Mouse (Mus musculus) cerebellum, adult 9-10 months (tissue): ENCODE data around the gene Mindy1.

Source experiments
- DNase-seq: peaks from one replicate; pipeline ENCODE4 v3.0.0; 2022

Gene Mindy1

DNA sequence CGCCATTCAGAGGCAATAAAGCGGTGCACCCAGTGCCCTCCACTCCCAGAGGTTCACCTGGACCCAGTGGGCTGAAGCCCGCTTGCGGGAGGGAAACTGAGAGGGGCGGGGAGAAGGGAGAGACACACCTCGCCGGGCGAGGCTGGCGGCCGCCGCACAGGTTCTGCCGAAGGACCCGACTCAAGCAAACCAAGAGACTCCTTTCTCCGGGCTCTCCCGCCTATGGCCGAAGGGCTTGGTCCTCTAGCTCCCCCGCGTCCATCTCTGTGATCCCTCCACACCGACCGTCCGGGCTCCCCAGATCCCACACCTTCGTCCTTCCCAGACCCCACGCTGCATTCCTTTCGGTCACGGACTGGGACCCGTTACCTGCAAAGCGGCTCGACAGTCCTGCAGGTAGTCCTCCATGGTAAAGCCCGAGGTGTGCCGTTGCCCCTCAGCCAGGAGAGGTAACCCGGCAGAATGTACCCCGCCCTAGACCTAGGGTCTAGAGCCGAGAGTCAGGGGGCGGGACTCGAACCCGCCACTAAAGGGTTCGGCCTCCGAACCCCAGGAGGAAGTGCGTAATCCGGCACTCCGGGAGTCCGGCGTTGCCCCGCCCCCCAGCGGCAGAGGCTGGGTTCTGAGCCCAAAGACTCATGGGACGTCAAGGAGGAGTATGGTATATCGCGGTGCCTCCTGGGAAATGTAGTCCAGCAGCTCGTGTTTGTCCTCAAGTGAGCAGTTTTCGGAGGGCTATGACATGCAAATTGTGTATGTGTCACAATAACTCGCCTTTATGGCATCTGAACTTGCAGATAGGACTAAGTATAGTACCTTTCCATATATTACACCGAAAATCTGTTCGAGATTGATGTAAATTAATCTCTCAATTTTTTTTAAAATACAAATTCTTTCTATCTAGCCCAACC, at the start of gene Mindy1, which contains the start of gene Prune1:
Gene Mindy1 (plus strand): TSS at position 130 of the 911 bp plus-strand sequence.
Gene Prune1 (minus strand): TSS at position 861 of the 911 bp plus-strand sequence.
- peak; percentile 99 for DNase-seq

- no peak for DNase-seq
Observed at GRCm38 (mm10) chr3:95232771-95233170, 48.4 kb upstream of the Mindy1 start.

DNA sequence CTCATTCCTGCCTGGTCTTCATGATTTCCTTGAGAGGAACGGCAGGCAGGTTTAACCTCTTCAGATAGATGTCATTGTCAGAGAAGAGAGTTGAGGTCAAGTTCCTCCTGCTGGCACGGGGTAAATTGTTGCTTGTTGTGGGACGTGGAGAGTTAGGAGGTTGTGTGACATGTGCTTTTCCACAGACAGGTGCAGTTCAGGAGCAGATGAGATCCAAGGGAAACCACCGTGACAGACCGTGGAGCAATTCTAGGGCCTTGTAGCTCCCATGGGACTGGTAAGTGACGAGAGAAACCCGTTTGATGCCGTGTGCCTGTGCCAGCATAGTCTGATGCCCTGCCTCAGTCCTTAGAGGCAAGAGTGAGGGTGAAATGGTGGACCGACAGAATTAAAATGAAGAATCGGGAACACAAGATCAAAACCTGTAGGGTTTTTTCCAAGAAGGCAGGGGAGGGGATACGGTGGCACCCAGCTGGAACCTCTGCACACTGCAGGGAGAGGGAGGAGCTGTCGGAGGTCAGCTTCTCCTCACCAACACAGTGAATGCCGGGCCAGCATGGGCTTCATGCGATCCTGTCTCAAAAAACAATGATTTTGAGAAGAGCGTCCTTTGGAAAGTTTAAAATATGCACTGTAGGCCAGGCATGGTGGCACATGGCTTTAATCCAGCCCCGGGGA, 47.7 kb upstream of the Mindy1 start:
- no peak for DNase-seq

GRCm38 (mm10) chr3:95235386-95236301, 45.5 kb upstream of the Mindy1 start:
- no peak for DNase-seq

DNA sequence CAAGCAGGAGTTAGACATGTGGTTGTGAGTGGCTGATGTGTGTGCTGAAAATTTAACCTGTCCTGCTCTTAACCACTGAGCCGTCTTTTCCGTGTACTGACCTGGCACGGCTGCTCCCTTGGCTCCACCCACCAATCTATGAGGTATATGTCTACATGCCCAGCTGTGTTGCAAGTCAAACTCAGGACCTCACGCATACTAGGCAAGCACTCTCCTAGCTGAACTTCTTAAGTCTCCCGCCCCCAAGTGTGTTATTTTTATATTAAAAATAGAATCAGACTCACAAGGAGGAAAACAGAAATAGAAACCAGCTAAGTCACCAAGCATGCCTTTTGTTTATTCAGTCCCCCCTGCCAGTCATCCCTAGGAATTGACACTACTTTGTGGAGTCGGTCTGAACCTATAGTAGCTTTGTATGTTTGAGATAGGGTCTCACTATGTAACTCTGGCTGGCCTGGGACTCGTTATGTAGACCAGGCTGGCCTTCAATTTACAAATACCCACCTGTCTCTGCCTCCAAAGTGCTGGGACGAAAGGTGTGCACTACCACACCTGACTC, 43.5 kb upstream of the Mindy1 start:
- DNase-seq = no peak

- no peak for DNase-seq
Observed at GRCm38 (mm10) chr3:95239022-95239421, 42.1 kb upstream of the Mindy1 start.

DNA sequence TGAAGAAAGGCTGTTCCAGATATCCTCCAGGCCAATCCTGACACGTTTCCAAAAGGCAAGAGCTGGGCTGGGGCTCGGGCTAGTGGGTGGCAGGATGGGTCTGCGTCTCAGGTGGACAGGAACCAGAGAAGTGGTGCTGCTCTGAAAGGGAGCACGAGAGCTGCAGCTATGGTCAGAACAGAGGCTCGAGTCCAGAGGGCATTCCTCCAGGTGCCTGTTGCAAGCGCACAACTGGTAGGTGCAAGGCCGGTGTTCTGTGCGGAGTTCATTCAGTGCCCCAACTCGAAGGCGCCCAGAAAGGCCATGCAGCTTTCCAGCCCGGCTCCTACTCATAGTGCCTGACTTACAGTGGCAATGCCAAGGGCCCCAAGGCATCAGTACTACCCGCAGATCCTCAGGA, 41.2 kb upstream of the Mindy1 start:
- no peak for DNase-seq

DNA sequence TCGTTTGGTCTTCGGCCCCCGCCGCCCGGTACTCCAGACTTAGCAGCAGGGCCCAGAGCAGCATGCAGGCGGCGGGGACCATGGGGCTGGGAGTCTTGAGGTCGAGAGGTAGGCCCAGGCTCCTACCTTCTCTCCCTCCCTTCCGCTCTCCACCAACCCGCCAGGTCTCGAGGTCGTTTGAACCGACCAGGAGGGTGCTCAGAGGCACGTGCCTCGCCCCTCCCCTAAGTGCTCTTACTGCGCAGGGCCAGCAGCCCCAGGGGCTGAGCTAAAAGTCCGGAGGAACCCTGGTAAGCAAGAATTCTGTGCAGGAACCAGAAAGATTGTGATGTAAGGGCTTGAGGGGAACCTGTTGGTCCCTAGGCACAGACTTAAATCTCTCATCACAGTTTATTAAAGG, 40.2 kb upstream of the Mindy1 start:
- DNase-seq = no peak

GRCm38 (mm10) chr3:95241498-95241897, 39.6 kb upstream of the Mindy1 start, which contains the start of gene Gm128:
TSS of gene Gm128 (minus strand) at chr3:95241598.
- no peak for DNase-seq

GRCm38 (mm10) chr3:95243086-95243485, 38.1 kb upstream of the Mindy1 start:
- DNase-seq = no peak

GRCm38 (mm10) chr3:95246465-95247231, 34.5 kb upstream of the Mindy1 start:
- DNase-seq = no peak

- no peak for DNase-seq
Observed at GRCm38 (mm10) chr3:95247660-95248336, 33.3 kb upstream of the Mindy1 start.

GRCm38 (mm10) chr3:95250361-95250760, 30.8 kb upstream of the Mindy1 start:
- peak; percentile 94 for DNase-seq

DNA sequence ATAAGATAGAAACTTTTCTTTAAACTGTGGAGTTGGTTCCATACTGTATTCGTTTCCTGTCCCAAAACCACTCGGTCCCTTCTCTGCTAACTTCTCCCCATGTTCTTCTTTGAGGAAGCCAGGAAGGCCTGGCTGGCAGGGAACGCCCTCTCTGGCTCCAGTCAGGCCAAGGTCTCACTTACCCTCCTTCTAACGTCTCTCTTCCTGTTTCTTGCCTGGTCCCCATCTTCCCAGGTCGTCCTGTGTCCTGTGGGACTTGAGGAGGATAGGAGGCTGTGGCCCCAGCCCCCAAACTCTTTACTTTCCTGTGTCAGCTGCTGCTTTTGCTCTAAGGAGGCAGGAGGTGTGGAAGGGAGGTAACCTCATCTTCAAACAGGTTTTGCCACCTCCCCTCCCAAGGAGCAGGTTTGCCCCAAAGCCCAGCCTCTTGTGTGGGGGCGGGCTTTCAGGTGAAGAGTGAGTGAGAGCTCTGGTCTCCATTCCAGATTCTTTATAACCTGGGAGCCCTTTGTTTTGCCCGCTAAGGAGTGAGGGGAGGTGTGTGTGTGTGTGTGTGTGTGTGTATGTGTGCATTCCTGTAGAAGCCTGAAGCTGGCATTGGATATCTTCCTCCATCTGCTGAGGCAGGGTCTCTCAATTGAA, 30.2 kb upstream of the Mindy1 start, which contains the start of gene Bnipl:
Gene Bnipl (minus strand): TSS at position 411 of the 642 bp plus-strand sequence.
- no peak for DNase-seq

DNA sequence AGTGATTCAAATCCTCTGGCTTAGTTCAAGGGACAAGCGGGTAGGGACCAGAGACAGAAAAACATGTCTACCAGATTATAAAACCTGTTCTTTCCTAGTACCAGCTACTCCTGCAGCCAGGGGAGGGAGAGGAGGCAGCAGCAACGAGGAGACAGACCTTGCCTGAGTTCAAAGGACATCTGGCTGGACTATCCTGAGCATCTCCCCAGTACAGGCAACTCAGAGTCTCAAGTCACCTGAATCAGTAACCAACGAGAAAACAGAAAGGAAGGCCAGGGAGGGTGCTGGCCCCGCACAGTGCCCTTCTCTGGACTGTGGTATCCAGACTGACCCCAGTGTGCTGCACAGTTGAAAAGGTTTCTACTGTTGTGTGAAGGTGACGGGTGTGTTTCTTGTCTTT, 24.2 kb upstream of the Mindy1 start:
- no peak for DNase-seq

DNA sequence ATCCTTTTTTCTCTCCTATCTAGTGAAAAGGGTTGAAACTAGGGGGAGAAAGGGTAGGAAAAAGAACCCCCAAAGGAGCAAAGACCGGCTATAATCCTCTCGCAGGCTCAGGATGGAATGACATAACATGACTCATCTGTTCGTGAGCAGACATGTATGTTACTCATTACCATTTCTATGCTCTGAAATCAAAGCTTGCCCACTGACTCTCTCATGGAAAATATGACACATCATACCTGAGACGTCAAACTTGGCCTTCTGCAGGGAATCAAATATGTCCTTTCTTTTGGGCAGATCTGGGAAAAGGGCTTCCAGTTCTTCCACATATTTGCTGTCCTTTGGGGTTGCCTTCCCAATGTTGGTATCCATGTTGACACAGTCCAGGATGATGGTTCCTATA, 19.2 kb upstream of the Mindy1 start:
- no peak for DNase-seq

DNA sequence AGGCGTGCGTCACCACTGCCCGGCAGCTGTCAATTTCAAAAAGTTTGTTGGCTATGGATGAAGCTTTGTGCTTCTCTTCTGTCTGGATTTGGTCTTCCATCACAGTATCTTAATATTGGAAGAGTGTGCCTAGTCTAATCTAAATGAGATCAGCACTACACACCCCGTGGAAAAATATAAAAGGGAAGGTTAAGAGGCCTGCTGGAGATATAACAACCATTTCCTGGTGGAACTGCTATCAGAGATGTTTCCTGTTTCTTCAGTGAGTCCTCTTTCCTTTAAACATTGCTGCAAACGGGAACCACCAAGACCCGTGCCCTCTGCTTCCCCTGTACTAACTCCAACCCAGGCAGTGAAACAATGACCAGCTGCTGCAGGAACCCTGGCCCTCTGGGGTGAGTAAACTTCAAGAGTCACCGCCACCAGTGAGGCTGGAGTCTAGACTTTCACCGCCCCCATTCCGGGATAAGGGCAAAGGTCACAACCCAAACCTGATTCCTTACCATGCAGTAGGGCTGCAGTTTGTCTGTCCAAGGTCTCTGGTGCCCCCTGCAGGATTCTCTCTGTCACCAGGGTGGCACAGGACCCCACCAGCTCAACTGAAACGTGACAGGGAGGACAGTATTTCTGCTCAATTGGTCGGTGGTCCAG, 17.9 kb upstream of the Mindy1 start:
- peak; percentile 68 for DNase-seq

GRCm38 (mm10) chr3:95264724-95265123, 16.4 kb upstream of the Mindy1 start:
- DNase-seq = no peak

DNA sequence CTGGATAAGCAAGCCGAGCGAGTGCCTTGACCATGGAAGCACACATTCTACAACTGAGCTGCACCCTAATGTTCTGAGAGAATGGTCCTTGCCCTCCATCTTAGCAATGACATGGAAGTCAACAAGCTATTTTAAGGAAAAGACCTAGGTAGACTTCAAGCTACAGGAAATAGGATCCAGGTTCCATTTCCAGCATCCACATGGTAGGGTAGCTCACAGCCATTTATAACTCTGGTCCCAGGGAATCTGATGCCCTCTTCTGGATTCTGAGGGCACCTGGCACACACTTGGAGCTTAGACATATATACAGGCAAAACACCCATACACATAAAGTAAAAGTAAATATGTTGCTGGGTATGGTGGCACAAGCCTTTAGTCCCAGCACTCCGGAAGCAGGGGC, 15.1 kb upstream of the Mindy1 start:
- DNase-seq = no peak

DNA sequence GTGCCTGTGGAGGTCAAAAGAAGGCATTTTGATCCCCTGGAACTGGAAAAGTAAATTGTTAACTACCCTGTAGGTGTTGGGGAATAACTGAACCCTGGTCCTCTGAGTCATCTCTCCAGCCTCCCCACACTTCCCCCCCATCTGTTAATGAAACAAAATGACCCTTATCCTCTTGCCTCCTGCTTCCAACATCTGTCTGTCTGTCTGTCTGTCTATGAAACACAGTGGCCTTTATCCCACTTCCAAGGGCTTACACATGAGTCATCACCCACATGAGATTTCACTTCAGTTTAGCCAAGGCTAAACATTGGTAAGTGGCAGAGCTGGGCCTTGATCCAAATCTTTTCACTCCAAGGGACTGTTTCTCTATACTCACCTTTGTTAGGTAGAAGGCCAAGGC, 13.3 kb upstream of the Mindy1 start:
- DNase-seq = no peak
